Mouse (Mus musculus): ENCODE results near the gene Asnsd1.
"Not testable (repeated sequence)": the region's sequence is repeated elsewhere in the genome, so short reads cannot be mapped to it uniquely, and the experiment has no call there.

The Asnsd1 gene

DNA sequence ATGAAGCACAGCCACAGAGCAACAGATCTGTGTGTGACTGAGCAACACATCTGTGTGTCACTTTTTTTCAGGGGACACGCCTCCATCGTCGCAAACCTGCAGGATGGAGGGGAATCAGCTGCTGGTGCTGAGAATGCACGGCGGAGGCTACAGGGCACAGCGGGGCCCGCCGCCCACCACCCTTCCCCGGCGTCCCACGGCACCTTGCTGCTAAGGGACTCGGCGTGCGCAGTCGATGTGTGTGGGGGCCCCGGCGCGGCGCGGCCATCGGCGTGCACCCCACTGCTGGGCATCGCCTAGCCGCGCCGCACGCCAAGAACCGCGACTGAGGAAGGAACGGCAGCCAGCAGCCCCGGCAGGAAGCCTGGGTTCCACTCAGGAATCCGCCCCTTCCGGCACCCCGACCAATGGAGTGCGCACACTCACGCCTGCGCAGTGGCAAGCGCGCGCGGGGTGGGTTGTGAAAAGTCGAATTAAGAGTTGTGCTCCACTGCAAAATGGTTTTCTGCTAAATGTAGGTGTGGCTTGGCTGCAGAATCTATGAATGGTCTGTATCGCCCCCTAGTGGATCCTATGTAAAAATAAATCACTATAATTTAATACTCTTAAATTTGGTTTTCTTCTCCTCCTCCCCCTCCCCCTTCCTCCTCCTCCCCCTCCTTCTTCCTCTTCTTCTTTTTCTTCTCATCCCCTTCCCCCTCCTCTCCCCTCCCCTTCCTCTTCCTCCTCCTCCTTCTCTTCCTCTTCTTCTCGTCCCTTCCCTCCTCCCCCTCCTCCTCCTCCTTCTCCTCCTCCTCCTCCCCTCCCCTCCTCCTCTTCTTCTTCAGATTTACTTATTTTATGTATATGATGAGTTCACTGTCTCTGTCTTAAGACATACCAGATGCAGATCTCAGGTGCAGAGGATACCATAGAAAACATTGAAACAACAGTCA is at the start of gene Asnsd1, which contains the start of the genes Asdurf and Gm28551:
Gene Asnsd1, minus strand, starts transcription at position 426 of the 935 bp plus-strand sequence.
Gene Asdurf, minus strand, starts transcription at position 293 of the 935 bp plus-strand sequence.
Gene Gm28551, minus strand, starts transcription at position 341 of the 935 bp plus-strand sequence.
- DNase-seq: peak; percentile 95 to 97

DNA sequence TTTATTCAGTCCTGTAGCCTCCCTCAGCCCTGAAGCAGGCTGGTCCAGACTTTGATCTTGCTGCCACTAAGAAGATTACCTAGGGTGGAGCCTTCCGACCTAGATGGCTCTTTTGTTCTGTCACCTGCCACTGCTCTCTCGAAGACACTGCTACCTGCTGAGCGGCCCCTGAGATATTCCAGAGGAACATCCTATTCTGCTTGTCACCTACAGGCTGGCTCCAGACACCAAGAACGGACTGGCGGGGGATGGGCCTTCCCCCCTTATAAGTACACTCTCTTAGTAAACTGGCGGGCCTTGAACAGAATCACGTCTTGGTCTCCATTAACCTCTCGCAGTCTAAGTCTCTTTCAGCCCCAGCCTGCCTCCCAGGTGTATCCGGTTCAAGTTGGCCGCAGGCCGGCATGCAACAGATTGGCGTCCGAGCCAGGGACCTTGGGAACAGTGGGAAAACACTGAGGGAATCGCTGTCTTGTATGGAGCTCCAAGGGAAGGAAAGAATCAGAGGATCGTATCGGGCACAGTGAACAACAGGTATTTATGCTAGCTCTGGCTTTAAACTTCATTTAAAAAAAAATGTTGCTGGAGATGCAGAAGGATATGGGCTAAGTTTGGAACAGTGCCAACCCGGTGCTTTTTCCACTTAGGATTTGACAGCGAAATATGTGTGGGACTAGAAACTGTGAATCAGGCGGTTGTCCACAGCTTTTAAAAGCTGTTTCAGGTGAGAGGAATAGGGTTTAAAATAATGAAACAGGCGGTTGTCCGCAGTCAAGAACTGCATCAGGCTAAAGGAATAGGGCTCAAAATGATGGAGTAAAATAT is 41.6 kb upstream of the Asnsd1 start:
- peak; percentile 5 to 54 for DNase-seq

DNA sequence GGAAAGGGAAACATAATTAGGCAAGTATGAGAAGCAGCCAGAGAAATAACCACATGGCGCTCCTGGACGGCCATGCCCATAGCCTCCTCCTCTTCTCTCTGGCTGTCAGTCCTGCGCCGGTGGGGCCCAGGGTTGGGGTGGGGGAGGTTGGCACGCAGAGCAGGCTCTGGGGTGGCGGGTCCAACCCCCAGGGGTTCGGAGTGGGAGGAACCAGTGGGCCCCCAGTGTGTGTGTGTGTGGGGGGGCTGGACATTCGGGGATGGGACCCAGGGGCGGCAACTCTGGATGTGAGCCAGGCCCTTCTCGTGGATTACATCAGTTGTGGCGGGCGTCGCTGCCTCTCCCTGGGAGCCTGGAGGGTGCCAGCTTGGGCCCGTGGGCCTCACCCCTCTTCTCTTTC is 36.2 kb upstream of the Asnsd1 start:
- DNase-seq: no peak

DNA sequence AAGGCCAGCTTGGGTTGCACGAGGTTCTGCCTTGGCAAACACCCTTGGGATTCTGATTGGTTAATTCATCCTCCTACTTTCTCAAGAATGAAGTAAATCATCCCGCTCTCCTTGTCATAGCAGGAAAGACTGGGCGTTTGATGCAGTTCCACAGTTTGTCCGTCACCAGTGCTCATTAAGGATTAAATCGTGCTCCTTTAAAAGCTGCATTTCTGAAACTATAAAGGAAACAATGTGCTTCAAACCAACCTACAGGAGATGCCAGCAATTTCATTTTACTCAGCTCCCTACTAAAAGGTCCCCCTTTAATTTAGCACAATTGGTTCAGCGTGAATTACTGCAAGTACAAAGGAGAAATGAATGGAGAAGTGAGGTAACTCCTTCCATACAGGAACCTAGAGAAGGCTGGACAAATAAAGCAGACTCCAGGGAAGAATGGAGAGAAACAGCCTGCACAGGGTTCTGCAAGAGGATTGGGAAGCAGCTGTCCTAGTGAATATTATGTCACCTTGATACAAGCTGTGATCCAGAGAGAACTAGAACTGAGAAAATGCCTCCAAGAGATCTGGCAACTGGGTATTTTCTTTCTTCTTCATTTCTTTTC is 31.6 kb upstream of the Asnsd1 start:
- no peak for DNase-seq

DNA sequence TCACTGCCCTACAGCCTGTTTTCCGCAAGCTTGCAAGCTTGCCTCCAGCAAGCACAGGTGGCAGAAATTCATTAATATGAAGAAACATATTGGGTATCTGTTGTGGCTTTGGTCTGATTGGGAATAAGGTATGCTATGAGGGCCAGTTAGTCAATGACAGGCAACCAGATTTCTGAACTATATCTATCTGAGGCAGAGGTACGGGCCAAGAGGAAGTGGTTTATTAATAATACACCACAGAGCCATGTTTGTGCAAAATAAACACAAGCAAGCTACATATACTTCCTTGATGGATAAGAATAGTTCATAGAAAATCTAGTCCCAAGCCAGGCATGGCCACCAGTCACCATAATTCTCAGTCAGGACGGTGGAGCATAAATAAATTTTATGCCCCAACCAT is 25.2 kb upstream of the Asnsd1 start:
- no peak for DNase-seq

DNA sequence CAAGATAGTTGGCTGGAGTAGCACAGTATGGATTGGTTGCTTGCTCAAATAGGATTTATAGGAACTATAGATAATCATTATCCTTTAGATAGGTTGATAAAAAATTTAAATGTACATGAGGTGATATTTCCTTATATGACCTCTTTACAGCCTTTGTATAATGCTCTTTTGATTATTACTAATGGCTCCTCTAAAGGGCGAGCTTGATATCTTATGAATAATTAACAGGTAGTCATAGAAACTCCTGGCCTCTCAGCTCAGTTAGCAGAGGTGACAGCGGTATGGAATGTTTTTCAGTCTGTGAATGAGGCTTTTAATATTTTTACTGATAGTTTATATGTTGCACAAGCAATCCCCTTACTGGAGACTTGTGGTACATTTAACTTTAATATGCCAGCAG is 23.4 kb upstream of the Asnsd1 start:
- not testable (repeated sequence) for DNase-seq

DNA sequence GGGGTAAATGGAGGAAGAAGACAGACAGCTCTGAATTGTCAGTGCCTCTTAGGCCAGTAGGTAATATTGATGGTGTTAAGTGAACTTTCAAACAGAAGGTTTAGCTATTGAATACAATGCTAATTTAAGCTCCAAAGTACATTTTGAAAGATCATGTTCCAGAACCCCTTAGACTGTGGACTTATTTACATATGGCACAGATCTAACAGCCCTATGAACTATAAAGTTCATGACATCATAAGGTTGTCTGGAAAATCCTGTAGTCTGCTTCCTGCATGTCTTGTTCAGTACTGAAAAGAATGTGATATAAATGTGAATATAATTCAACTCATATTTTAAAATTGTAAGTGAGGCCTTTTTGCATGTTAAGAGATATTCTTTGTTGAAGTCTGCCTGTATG is 6.4 kb upstream of the Asnsd1 start:
- DNase-seq: no peak

DNA sequence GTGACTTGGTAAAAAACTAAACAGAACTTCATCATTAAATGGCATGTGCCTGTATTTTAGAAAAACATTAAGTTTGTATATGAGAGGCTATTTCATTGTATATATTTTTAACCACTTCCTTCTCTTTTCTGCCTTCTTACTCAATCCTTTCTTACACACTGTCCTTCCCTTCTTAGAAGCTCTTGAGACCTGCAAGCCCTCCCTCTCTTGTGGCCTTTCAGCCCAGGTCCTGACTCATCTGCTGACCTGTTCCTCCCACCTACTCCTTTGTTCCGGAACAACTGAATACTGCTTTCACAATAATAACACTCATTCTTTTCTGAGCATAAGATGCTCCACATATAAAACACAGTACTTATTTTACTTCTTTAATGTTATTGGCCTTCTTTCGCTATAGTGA is 11.5 kb downstream of the Asnsd1 start:
- DNase-seq: no peak

DNA sequence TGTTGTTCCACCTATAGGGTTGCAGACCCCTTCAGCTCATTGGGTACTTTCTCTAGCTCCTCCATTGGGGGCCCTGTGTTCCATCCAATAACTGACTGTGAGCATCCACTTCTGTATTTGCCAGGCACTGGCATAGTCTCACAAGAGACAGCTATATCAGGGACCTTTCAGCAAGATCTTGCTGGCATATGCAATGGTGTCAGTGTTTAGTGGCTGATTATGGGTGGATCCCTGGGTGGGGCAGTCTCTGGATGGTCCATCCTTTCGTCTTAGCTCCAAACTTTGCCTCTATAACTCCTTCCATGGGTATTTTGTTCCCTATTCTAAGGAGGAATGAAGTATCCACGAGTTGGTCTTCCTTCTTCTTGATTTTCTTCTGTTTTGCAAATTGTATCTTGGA is 15.1 kb downstream of the Asnsd1 start:
- DNase-seq: not testable (repeated sequence)

DNA sequence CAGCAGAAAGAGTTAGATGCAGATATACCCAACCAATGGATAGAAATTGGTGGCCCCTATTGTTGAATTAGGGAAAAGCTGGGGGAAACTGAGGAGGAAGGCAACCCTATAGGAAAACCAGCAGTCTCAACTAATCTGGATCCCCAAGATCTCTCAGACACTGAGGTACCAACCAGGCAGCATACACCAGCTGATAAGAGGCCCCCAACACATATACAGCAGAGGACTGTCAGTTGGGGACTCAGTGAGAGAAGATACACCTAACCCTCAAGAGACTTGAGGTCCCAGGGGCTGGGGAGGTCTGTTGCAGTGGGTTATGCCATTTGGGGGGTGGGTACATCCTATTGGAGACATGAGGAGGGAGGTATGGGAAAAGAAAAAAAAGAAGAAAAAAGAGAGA is 17.1 kb downstream of the Asnsd1 start:
- no peak for DNase-seq

DNA sequence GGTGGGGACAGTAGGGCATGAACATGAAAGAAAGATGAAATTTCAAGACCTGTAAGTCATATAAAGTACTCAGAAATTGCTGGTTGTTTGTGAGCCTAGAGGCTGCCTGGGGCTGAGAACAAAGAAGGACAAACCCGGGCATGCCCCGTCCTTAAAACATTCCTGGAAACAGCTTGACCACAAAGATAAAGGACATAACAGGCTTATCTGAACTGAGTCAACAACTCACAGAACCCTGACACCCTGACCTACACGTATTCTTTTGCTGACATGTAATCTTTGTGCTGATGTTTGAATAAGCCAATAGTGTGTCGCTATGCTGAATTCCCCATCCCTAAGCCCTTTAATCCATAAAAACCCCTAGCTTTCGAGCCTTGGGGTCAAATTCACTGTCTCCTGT is 19.0 kb downstream of the Asnsd1 start:
- DNase-seq: not testable (repeated sequence)

DNA sequence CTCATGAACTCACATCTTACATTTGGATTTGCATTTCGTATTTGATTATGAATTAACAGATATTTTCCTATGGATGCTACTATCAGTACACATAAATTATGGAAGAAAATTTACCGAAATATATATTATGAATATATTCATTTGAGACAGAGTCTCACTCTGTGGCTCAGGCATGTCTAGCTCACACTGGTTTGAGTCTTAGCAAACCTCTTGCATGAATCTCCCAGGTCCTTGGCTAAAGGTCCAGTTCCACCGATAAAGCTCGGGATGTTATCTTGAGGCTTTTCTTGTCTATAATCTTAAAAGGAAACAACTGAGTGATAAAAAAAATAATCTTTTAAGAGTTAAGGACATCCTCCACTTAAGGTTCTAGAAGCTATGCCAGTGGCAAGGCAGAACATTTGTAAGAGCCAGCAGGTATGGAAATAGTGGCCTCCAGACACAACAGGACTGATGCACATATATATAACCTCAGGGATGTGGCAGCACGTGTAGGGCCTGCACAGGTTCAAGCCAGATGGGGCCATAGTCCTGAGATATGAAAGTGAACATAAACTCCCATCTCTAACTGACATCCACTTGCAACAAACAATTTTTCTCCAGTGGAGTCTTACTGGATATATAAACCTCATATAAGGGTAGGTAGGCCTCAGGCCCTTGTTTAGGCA is 27.6 kb downstream of the Asnsd1 start:
- no peak for DNase-seq

DNA sequence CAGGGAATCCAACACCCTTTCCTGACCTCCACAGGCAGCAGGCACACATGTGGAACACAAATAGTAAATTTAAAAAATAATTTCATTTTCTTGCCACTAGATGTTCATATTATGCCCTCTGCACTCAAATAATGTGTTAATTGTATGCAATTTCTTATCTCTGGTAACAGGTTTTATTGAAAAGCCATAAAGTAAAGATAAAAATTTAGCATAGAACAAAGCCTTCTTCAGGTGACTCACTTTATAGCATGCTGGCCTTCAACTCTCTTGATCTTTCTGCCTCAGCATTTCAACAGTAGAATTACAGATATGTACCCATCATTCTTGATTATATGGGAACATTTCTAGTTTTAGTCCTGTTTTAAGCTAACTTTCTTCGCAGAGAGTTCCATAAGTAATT is 28.3 kb downstream of the Asnsd1 start:
- no peak for DNase-seq

DNA sequence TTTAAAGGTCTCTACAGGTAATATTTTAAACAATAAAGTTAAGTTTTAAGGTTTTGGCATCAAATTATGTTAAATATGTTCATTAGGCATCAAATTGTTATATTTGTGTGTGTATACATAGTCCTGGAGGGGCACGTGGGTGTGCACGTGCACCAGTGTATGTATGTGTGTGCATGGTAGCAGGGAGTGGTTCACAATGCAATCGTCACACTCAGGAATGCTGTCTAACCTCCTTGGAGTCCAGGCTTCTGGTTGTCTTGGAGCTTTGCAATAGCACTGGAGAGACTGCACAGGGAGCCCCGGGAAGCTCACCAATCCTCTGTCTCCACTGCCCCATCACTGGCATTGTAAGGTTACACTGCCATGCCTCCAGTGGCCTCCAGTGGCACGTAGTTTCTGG is 29.3 kb downstream of the Asnsd1 start:
- no peak for DNase-seq

DNA sequence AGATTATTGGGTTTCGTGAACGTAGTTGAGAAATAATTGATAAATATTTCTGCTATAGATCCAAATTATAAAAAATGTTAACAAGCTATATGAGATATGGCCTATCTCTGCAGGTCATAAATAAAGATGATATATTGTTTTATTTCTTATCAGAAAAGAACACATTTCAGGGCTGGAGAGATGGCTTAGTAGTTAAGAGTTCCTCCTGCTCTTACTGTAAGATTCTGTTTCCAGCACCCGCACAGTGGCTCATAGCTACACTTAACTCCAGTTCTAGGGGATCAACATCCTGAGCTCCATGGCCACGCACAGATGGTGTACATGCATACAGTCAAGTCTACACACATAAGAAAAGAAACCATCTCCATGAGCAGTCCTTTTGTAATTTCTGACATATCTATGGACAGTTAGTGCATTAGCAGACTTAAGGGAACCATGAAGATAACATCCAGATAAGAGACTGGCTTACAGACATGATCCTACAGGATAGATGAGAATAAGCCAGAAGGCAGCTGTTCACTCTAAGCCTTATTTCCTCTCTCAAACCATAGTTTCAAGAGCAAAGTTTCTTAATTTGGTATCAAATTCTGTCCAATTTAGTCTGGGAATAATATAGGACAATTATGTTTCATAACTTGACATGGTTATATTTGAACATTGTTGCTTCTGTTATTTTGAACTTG is 30.7 kb downstream of the Asnsd1 start:
- no peak for DNase-seq

DNA sequence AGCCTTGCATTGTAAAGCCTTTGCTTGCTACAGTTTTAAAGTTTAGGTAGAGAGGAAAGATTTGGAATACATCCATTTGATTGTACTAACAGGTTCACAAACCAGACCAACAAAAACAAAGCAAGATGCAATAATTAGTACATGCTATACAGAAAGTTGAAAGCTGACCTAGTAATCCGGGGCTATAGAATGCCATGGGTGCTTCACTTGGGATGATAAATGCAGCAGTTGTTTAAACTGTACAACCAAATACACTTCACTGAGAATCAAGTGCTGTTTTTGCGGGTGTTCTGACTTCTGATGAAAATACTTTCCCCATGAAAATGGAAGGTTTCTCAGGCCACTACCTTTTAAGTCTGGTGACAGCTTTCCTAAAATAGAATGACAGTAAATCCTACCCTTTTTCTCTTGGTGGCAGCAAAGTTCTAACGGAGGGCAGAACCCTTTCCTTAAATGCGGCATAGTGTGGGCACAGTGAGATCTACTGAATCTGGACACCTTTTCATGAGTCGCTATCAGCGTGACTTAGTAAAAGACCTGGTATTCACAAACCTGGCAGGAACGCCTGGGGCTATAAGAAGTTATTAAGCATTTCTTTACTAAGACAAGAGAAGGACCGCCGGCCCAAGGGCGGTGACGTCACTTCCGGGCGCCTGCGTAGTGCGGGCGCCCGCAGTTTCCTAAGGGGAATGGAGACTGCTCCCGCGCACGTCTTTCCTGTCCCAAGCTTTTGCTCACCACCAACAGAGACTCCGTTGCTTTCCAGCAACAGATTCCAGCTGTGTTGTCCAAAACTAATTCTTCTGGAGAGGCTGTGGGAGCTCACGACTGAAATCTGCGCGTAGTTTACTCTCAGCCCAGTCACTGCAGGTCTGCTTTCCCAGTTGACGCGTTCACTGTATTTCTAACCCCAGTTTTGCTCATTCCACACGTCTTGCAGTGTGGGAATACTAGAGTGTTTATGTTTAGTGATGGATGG is 39.3 kb downstream of the Asnsd1 start, which contains the start of gene Osgepl1:
Gene Osgepl1, plus strand, starts transcription at position 636 of the 979 bp plus-strand sequence.
- peak; percentile 91 for DNase-seq

DNA sequence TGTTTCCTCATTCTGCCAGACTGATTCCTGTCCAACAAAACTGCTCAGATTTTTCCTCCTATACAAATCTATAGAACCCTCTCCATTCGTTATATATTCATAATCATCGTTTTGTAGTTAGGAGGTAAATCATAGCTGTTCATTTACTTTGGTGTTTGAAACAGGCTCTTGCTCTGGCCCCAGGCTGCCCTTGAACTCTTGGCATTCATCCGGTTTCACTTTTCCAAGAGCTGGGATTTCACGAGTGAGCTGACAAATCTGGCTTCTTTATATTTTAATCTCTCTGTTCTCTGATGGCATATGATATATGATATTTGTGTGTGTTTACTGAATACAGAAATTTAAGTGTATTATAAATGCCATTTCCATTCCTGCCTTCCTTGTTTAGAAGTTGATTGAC is 52.0 kb downstream of the Asnsd1 start:
- DNase-seq: no peak

DNA sequence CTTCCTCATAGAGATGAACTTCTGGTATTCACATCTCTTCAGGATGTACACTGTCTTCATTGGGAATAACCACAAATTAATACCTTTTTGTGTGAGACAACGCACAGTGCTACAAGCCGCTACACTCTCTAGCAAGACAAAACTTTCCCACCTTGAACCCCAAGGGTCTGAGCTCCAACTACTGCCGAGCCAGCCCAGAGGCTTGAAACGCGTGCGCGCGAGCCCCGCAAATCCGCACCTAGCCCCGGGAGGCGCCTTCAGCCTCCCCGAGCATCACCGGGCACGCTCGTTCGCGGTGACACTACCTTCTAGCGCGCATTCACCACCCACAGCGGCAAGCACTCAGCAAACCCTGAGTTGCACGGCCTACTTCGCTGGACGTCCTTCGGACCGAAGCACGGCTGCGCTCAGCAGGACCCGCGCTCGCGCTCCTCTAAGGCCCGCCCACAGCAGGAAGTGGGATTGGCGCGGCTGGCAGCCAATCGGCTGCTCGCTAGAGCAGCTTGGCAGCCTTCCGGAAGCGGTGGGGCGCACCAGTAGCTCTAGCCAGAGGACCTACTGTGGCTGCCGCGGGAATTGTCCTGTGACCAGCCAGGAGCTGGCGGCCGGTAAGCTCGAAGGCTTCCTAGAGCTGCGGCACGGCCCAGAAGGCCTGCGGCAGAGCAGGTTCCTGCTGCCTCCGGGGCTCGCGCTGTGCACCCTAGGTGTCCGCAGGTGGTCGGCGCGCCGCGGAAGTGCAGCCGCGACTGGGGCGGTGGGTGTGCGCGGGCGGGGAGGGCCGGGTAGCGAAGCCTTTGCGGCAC is 55.8 kb downstream of the Asnsd1 start, which contains the start of the genes Pms1, Ormdl1 and Gm28778:
Gene Pms1, minus strand, starts transcription at position 438 of the 803 bp plus-strand sequence.
Gene Ormdl1, plus strand, starts transcription at position 515 of the 803 bp plus-strand sequence.
Gene Gm28778, plus strand, starts transcription at position 531 of the 803 bp plus-strand sequence.
- peak; percentile 95 to 98 for DNase-seq

All from kidney, postnatal 25 days (tissue).